Mouse (Mus musculus): ENCODE measurements around the gene Haus8. TPM values are rescaled to one million over a fixed set of nuclear protein-coding genes. Genes with fewer than 3 reads are reported as not detected.
A peak's percentile ranks its signal among the peaks of the same experiment; 100 is the strongest.
"Not testable (repeated sequence)": the region's sequence is repeated elsewhere in the genome, so short reads cannot be mapped to it uniquely, and the experiment has no call there.

Haus8 gene
- 40.1 and 64.0 TPM in 2 replicates for total RNA-seq (2017)

GRCm38 (mm10) chr8:71272286-71273150, at the start of gene Haus8, which contains the start of gene Myo9b:
Haus8 (minus strand) TSS chr8:71272934.
Myo9b (plus strand) TSS chr8:71272714.
- peak; percentile 93 for ATAC-seq (replicated peaks; ENCODE audit: low read depth, poor library complexity, severe bottlenecking)

- 0 out of 2 replicates have a peak, but pooled peaks have one; percentile 29 for ATAC-seq (replicated peaks; ENCODE audit: low read depth, poor library complexity, severe bottlenecking)
Measured at GRCm38 (mm10) chr8:71319760-71320159, 47.0 kb upstream of the Haus8 start.

- ATAC-seq (replicated peaks; ENCODE audit: low read depth, poor library complexity, severe bottlenecking) = not testable (repeated sequence)
Measured at GRCm38 (mm10) chr8:71318610-71319009, 45.9 kb upstream of the Haus8 start.

- no peak for ATAC-seq (replicated peaks; ENCODE audit: low read depth, poor library complexity, severe bottlenecking)
Measured at GRCm38 (mm10) chr8:71316486-71317031, 43.8 kb upstream of the Haus8 start.

GRCm38 (mm10) chr8:71315972-71316371, 43.2 kb upstream of the Haus8 start:
- no peak for ATAC-seq (replicated peaks; ENCODE audit: low read depth, poor library complexity, severe bottlenecking)

- ATAC-seq (replicated peaks; ENCODE audit: low read depth, poor library complexity, severe bottlenecking) = peak; percentile 49; the same call in 1 of the 2 replicates
Measured at GRCm38 (mm10) chr8:71313951-71314350, 41.2 kb upstream of the Haus8 start.

GRCm38 (mm10) chr8:71312700-71313099, 40.0 kb upstream of the Haus8 start:
- ATAC-seq (replicated peaks; ENCODE audit: low read depth, poor library complexity, severe bottlenecking) = no peak

GRCm38 (mm10) chr8:71310446-71310845, 37.7 kb upstream of the Haus8 start:
- no peak for ATAC-seq (replicated peaks; ENCODE audit: low read depth, poor library complexity, severe bottlenecking)

GRCm38 (mm10) chr8:71307913-71308312, 35.2 kb upstream of the Haus8 start:
- no peak for ATAC-seq (replicated peaks; ENCODE audit: low read depth, poor library complexity, severe bottlenecking)

- ATAC-seq (replicated peaks; ENCODE audit: low read depth, poor library complexity, severe bottlenecking) = peak; percentile 59
Measured at GRCm38 (mm10) chr8:71307371-71307770, 34.6 kb upstream of the Haus8 start.

GRCm38 (mm10) chr8:71305988-71306387, 33.3 kb upstream of the Haus8 start:
- ATAC-seq (replicated peaks; ENCODE audit: low read depth, poor library complexity, severe bottlenecking) = no peak

GRCm38 (mm10) chr8:71303632-71304031, 30.9 kb upstream of the Haus8 start:
- no peak for ATAC-seq (replicated peaks; ENCODE audit: low read depth, poor library complexity, severe bottlenecking)

GRCm38 (mm10) chr8:71302788-71303187, 30.1 kb upstream of the Haus8 start:
- no peak for ATAC-seq (replicated peaks; ENCODE audit: low read depth, poor library complexity, severe bottlenecking)

GRCm38 (mm10) chr8:71299716-71300115, 27.0 kb upstream of the Haus8 start:
- ATAC-seq (replicated peaks; ENCODE audit: low read depth, poor library complexity, severe bottlenecking) = no peak

GRCm38 (mm10) chr8:71297439-71297838, 24.7 kb upstream of the Haus8 start:
- ATAC-seq (replicated peaks; ENCODE audit: low read depth, poor library complexity, severe bottlenecking) = no peak

- ATAC-seq (replicated peaks; ENCODE audit: low read depth, poor library complexity, severe bottlenecking) = peak; percentile 23; the same call in 1 of the 2 replicates
Measured at GRCm38 (mm10) chr8:71296784-71297183, 24.1 kb upstream of the Haus8 start.

- peak; percentile 65 for ATAC-seq (replicated peaks; ENCODE audit: low read depth, poor library complexity, severe bottlenecking)
Measured at GRCm38 (mm10) chr8:71296188-71296621, 23.5 kb upstream of the Haus8 start.

- peak; percentile 47; the same call in 1 of the 2 replicates for ATAC-seq (replicated peaks; ENCODE audit: low read depth, poor library complexity, severe bottlenecking)
Measured at GRCm38 (mm10) chr8:71293930-71294329, 21.2 kb upstream of the Haus8 start.

- ATAC-seq (replicated peaks; ENCODE audit: low read depth, poor library complexity, severe bottlenecking) = no peak
Measured at GRCm38 (mm10) chr8:71291351-71291750, 18.6 kb upstream of the Haus8 start.

GRCm38 (mm10) chr8:71290911-71291310, 18.2 kb upstream of the Haus8 start:
- ATAC-seq (replicated peaks; ENCODE audit: low read depth, poor library complexity, severe bottlenecking) = no peak

- ATAC-seq (replicated peaks; ENCODE audit: low read depth, poor library complexity, severe bottlenecking) = no peak
Measured at GRCm38 (mm10) chr8:71290211-71290610, 17.5 kb upstream of the Haus8 start.
